Mouse (Mus musculus) liver, embryonic 14.5 days (tissue): ENCODE data around the gene Pax9. TPM values are rescaled to one million over a fixed set of nuclear protein-coding genes. Genes with fewer than 3 reads are reported as not detected.

Experiments
- ATAC-seq: fragments of 200-750 bp; cut with Nextera tagmentation; 2 replicates; pipeline ENCODE4 v1.8.0; 2017; ENCODE audit warnings: moderate number of reproducible peaks, mild to moderate bottlenecking, moderate library complexity; ENCODE audit not compliant: insufficient read depth
- DNase-seq, 3 experiments: peaks; one replicate each; pipeline ENCODE4 v3.0.0-alpha.2; 2012 to 2013; ENCODE audit warnings: low read depth in 3 of 3, low spot score in 3 of 3
- H3K27ac ChIP-seq: fragments of 300-500 bp; sonication (generic); 2 replicates; pipeline ENCODE4 v1.5.1; 2014; ENCODE audit warnings: moderate library complexity, mild to moderate bottlenecking, control low read depth, inconsistent platforms
- H3K27me3 ChIP-seq: fragments of 300-500 bp; sonication (generic); 2 replicates; pipeline ENCODE4 v1.6.1; 2014; ENCODE audit warnings: mild to moderate bottlenecking, low read length, moderate library complexity; ENCODE audit not compliant: control insufficient read depth, insufficient read depth
- H3K36me3 ChIP-seq: fragments of 300-500 bp; sonication (generic); replicated peaks from 2 replicates; pipeline ENCODE4 v1.6.1; 2014; ENCODE audit warnings: low read depth; ENCODE audit not compliant: control insufficient read depth, insufficient read depth
- H3K4me1 ChIP-seq, 2 experiments: fragments of 200-500 bp in 1 of 2; fragments of 300-500 bp in 1 of 2; sonication (generic) in 1 of 2; replicated peaks; 2 replicates each; pipeline ENCODE4 v1.6.1; 2012 to 2014; ENCODE audit warnings: antibody characterized with exemption in 1 of 2, inconsistent platforms in 1 of 2, low read length in 1 of 2; ENCODE audit not compliant: control insufficient read depth in 2 of 2, insufficient read depth in 2 of 2
- H3K4me2 ChIP-seq: fragments of 300-500 bp; sonication (generic); 2 replicates; pipeline ENCODE4 v1.6.1; 2014; ENCODE audit warnings: low read depth, mild to moderate bottlenecking, control low read depth, moderate library complexity
- H3K4me3 ChIP-seq, 2 experiments: fragments of 200-500 bp in 1 of 2; fragments of 300-500 bp in 1 of 2; sonication (generic) in 1 of 2; 2 replicates each; pipeline ENCODE4 v1.5.1; 2012 to 2014; ENCODE audit warnings: low read depth in 2 of 2, low read length in 2 of 2, mild to moderate bottlenecking in 2 of 2, control low read depth in 1 of 2, inconsistent platforms in 1 of 2, moderate library complexity in 1 of 2; ENCODE audit not compliant: insufficient read depth in 1 of 2
- H3K9ac ChIP-seq: fragments of 300-500 bp; sonication (generic); replicated peaks from 2 replicates; pipeline ENCODE4 v1.6.1; 2014; ENCODE audit warnings: mild to moderate bottlenecking, control low read depth, moderate library complexity
- H3K9me3 ChIP-seq: fragments of 300-500 bp; sonication (generic); 2 replicates; pipeline ENCODE4 v1.6.1; 2016; ENCODE audit warnings: low read length, mixed read lengths; ENCODE audit not compliant: control insufficient read depth
- CTCF ChIP-seq: IDR thresholded peaks from 2 replicates; pipeline ENCODE4 v1.5.1; 2016; ENCODE audit warnings: antibody characterized with exemption, low read depth, control low read depth
- EP300 ChIP-seq: IDR thresholded peaks from 2 replicates; pipeline ENCODE4 v1.6.1; 2016; ENCODE audit warnings: antibody characterized with exemption, low read depth
- WGBS: fragments of 180-500 bp; shearing (Covaris S2); extraction: QIAGEN DNeasy Blood & Tissue Kit; methylation state at CpG from one replicate; pipeline ENCODE4 v1.1.7; 2014; ENCODE audit not compliant: insufficient replicate concordance; 5-methylcytosine and 5-hydroxymethylcytosine counted together
- polyA plus RNA-seq, 2 experiments: library from polyadenylated mRNA; depleted of rRNA in 1 of 2; stranded (reverse) in 1 of 2; unstranded in 1 of 2; fragments of >200 nt; fragmentation: Nextera tagmentation in 1 of 2; extraction: Ambion mirVana in 1 of 2; gene quantifications; 2 replicates each; pipeline versions ENCODE4 v1.2.1 to v1.2.3; 2012 to 2014

The Pax9 gene
- polyA plus RNA-seq, 2 experiments = 0.04 to 0.09 TPM

GRCm38 (mm10) chr12:56737104-56737503 is 45.5 kb downstream of the Pax9 start:
- H3K4me3 ChIP-seq = no peak overlapping the region
- H3K9ac ChIP-seq = no peak overlapping the region
- no peaks in the 10 kb centered on the region for H3K27me3 ChIP-seq
- H3K9me3 ChIP-seq = no peaks in the 10 kb centered on the region
- H3K27ac ChIP-seq = no peak overlapping the region
- TF ChIP-seq CTCF = no peak
- TF ChIP-seq EP300 = no peak
- WGBS = 88% methylated on average over 4 of the region's 4 CpGs
- DNase-seq (no peak), ATAC-seq (no peak)
- H3K4me1 ChIP-seq = no peaks in the 10 kb centered on the region
- no peaks in the 10 kb centered on the region for H3K36me3 ChIP-seq
- no peak overlapping the region for H3K4me2 ChIP-seq

Other genes starting within 250 kb of the Pax9 start
- 0.10 TPM in 1 of 2 replicates, not detected in the other for gene Nkx2-1, start 154.9 kb upstream of the Pax9 start, polyA plus RNA-seq (2012; rRNA removed)
- not detected in 2 replicates for gene Nkx2-1, start 154.9 kb upstream of the Pax9 start, polyA plus RNA-seq (2014; fragmentation: Nextera tagmentation; extraction: Ambion mirVana)
- gene Nkx2-9, start 78.5 kb upstream of the Pax9 start, polyA plus RNA-seq (2012; rRNA removed) = not detected in 2 replicates
- not detected in 2 replicates for gene Nkx2-9, start 78.5 kb upstream of the Pax9 start, polyA plus RNA-seq (2014; fragmentation: Nextera tagmentation; extraction: Ambion mirVana)